Mouse (Mus musculus) liver, adult (tissue): Measurements from ENCODE around the gene Olfr1410.

Source experiments
- GATA4 ChIP-seq: IDR thresholded peaks from 2 replicates; pipeline ENCODE4 v1.6.1; 2014; ENCODE audit warnings: mild to moderate bottlenecking, low read length; ENCODE audit not compliant: insufficient replicate concordance

The Olfr1410 gene

DNA sequence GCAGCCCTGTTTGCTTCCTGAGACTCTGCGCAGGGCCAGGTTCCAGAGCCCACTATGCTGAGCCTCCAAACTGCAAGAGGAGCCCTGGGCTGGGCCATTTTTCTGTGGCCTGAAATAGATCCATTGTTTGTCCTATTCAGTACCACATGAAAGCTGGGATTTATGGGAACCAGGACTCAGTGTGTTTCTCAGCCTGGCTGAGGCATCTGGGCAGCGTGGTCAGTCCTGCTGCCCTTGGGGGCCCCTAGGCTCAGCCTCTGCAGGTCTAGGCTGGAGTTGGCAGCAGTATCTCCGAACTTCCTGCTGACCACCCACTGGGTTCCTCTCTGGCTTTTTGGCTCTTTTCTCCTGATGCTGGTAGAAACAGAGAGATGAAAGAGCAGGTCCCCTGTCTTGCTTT, 45.9 kb downstream of the Olfr1410 start:
- no peak for TF ChIP-seq GATA4

- TF ChIP-seq GATA4, result no peak
These were observed 47.6 kb downstream of the Olfr1410 start for GRCm38 (mm10) chr1:92653179-92653578.

DNA sequence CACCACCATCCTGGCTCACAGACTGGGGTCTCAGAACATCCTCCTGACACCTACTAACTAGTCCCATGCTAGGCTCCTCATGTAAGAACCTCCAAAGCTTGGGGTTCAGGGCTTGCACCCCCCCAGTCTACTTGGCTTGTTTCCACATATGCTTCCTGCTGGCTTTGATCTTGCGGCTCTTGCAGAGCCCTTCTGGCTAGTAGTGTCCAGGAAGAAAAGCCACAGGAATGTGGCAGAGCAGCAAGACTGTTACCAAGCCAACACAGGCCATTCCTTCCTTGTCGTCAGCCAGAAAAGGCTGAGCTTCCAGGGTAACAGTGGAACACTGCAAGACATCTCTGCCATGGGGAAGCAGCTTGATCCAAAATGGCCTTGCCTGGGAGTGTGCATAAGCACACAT, 49.1 kb downstream of the Olfr1410 start:
- no peak for TF ChIP-seq GATA4

DNA sequence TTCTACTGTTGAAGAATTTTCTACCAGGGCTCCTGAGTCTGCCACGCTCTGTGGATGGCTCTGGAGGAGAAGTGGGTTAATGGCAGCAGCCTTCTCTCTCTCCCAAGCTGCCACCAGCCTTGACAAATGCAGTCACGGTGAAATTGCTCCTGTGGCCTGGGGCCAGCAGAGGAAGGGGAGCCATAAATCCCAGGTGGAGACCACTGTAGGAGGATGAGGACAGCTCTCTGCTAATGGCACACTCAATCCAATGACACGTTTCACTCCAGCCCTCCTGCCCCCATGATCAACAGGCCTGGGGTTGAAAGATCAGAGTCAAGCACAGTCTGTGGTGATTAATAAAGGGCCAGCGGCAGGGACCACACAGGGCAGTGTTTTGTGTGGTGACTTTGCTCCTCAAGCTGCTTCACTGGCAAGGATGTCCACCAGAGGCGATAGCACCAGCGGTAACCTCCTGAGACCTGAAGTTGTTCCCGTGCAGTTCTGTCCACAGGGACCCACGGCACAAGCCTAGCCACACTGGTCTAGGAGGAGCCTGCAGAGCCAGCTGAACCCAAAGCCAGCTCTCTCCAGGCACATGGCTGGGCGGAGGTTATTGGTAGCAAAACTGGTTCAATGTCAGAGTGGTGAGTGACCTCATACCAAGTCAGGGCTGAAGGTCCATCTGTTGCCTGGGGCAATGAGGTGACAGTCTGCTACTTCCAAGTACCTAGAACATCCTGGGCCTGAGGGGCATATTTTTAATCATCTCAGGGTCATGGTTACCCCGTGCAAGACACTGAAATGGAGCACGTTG, 51.6 kb downstream of the Olfr1410 start:
- no peak for TF ChIP-seq GATA4

- no peak for TF ChIP-seq GATA4
These were observed 53.8 kb downstream of the Olfr1410 start for GRCm38 (mm10) chr1:92659392-92659791.
